Mouse (Mus musculus) heart, postnatal 0 days (tissue): Measurements from ENCODE around the gene Ghr. TPM values are rescaled to one million over a fixed set of nuclear protein-coding genes. Genes with fewer than 3 reads are reported as not detected.

Source experiments
- ATAC-seq: fragments of 200-750 bp; cut with Nextera tagmentation; 2 replicates; pipeline ENCODE4 v1.8.0; 2017; ENCODE audit warnings: low read depth, moderate number of reproducible peaks, moderate library complexity; ENCODE audit not compliant: insufficient read depth
- DNase-seq: peaks from one replicate; pipeline ENCODE4 v3.0.0-alpha.2; 2016; ENCODE audit warnings: low spot score
- H3K27ac ChIP-seq: fragments of 300-500 bp; sonication (generic); 2 replicates; pipeline ENCODE4 v1.5.1; 2014; ENCODE audit warnings: low read depth, mild to moderate bottlenecking
- H3K27me3 ChIP-seq: fragments of 300-500 bp; sonication (generic); 2 replicates; pipeline ENCODE4 v1.6.1; 2014; ENCODE audit warnings: low read length, mixed read lengths; ENCODE audit not compliant: control insufficient read depth, insufficient read depth
- H3K36me3 ChIP-seq: fragments of 300-500 bp; sonication (generic); replicated peaks from 2 replicates; pipeline ENCODE4 v1.6.1; 2014; ENCODE audit warnings: low read length, mixed read lengths; ENCODE audit not compliant: control insufficient read depth, insufficient read depth
- H3K4me1 ChIP-seq: fragments of 300-500 bp; sonication (generic); 2 replicates; pipeline ENCODE4 v1.6.1; 2014; ENCODE audit warnings: antibody characterized with exemption; ENCODE audit not compliant: control insufficient read depth, insufficient read depth
- H3K4me2 ChIP-seq: fragments of 300-500 bp; sonication (generic); 2 replicates; pipeline ENCODE4 v1.6.1; 2014; ENCODE audit warnings: low read depth, mild to moderate bottlenecking, low read length, moderate library complexity
- H3K4me3 ChIP-seq: fragments of 300-500 bp; sonication (generic); 2 replicates; pipeline ENCODE4 v1.5.1; 2014; ENCODE audit warnings: low read depth, low read length
- H3K9ac ChIP-seq: fragments of 300-500 bp; sonication (generic); replicated peaks from 2 replicates; pipeline ENCODE4 v1.6.1; 2014; ENCODE audit warnings: low read depth, low read length, mixed read lengths
- H3K9me3 ChIP-seq: fragments of 300-500 bp; sonication (generic); replicated peaks from 2 replicates; pipeline ENCODE4 v1.6.1; 2016; ENCODE audit warnings: low read length; ENCODE audit not compliant: control insufficient read depth
- CTCF ChIP-seq: IDR thresholded peaks from 2 replicates; pipeline ENCODE4 v1.5.1; 2016; ENCODE audit warnings: antibody characterized with exemption, control low read depth, low read depth
- EP300 ChIP-seq: IDR thresholded peaks from 2 replicates; pipeline ENCODE4 v1.6.1; 2016; ENCODE audit warnings: antibody characterized with exemption, low read depth
- WGBS: fragments of 180-500 bp; shearing (Covaris S2); extraction: QIAGEN DNeasy Blood & Tissue Kit; methylation state at CpG from one replicate; pipeline ENCODE4 v1.1.7; 2014; 5-methylcytosine and 5-hydroxymethylcytosine counted together
- polyA plus RNA-seq: library from polyadenylated mRNA; unstranded; fragments of >200 nt; fragmentation: Nextera tagmentation; extraction: Ambion mirVana; gene quantifications from 2 replicates; pipeline ENCODE4 v1.2.1, GENCODE M21; 2015
- total RNA-seq: library from RNA; depleted of rRNA; stranded (reverse); fragments of >200 nt; gene quantifications from 2 replicates; pipeline ENCODE4 v1.2.3, GENCODE M21; 2014; ENCODE audit warnings: low replicate concordance

Ghr gene
- total and polyA plus RNA-seq, 2 experiments from 2014 or later, result 45.1 to 67.5 TPM

- H3K27me3 ChIP-seq, result no peaks in the 10 kb centered on the region
- no peak overlapping the region for H3K9ac ChIP-seq
- no peaks in the 10 kb centered on the region for H3K9me3 ChIP-seq
- no peak for ATAC-seq
- TF ChIP-seq EP300 (no peak), CTCF (no peak)
- H3K4me1 ChIP-seq, result no peaks in the 10 kb centered on the region
- no peak overlapping the region for H3K4me2 ChIP-seq
- WGBS, result 56% methylated on average over 7 of the region's 7 CpGs
- peak; percentile 46 for DNase-seq
- H3K4me3 ChIP-seq, result no peak overlapping the region
- no peaks in the 10 kb centered on the region; the same call in 1 of the 2 replicates for H3K36me3 ChIP-seq
- H3K27ac ChIP-seq, result 0 out of 2 replicates have a peak overlapping the region, but pooled peaks have one; percentile 12
Measured at GRCm38 (mm10) chr15:3563929-3564516, 19.3 kb downstream of the Ghr start.

- WGBS, result 89% methylated on average over 1 of the region's 1 CpGs
- Histone ChIP-seq H3K27ac (no peak overlapping the region), H3K27me3 (no peaks in the 10 kb centered on the region), H3K4me3 (no peak overlapping the region), H3K9ac (no peak overlapping the region), H3K36me3 (peaks cover 4% of the 10 kb centered on the region; the same call in 1 of the 2 replicates), H3K9me3 (no peaks in the 10 kb centered on the region), H3K4me1 (no peaks in the 10 kb centered on the region), H3K4me2 (no peak overlapping the region)
- DNase-seq (no peak), ATAC-seq (no peak)
- TF ChIP-seq EP300, result no peak
- no peak for TF ChIP-seq CTCF
Measured at GRCm38 (mm10) chr15:3563473-3563872, 19.8 kb downstream of the Ghr start.

GRCm38 (mm10) chr15:3558524-3558923 lies 24.8 kb downstream of the Ghr start:
- 59% methylated on average over 3 of the region's 3 CpGs for WGBS
- H3K4me2 ChIP-seq, result no peak overlapping the region
- no peaks in the 10 kb centered on the region for H3K27me3 ChIP-seq
- H3K36me3 ChIP-seq, result peaks cover 4% of the 10 kb centered on the region; the same call in 1 of the 2 replicates
- DNase-seq (no peak), ATAC-seq (no peak)
- no peak overlapping the region for H3K9ac ChIP-seq
- H3K27ac ChIP-seq, result no peak overlapping the region
- H3K4me3 ChIP-seq, result no peak overlapping the region
- no peaks in the 10 kb centered on the region for H3K4me1 ChIP-seq
- no peaks in the 10 kb centered on the region for H3K9me3 ChIP-seq
- TF ChIP-seq CTCF (no peak), EP300 (no peak)

GRCm38 (mm10) chr15:3544289-3544688 lies 39.0 kb downstream of the Ghr start:
- no peak overlapping the region for H3K4me3 ChIP-seq
- no peak overlapping the region for H3K27ac ChIP-seq
- H3K9me3 ChIP-seq, result no peaks in the 10 kb centered on the region
- no peaks in the 10 kb centered on the region for H3K4me1 ChIP-seq
- H3K36me3 ChIP-seq, result 0 out of 2 replicates have a peak, but pooled peaks cover 6% of the 10 kb centered on the region
- 77% methylated on average over 2 of the region's 2 CpGs for WGBS
- H3K27me3 ChIP-seq, result no peaks in the 10 kb centered on the region
- ATAC-seq (no peak), DNase-seq (no peak)
- no peak overlapping the region for H3K9ac ChIP-seq
- TF ChIP-seq CTCF, result no peak
- no peak for TF ChIP-seq EP300
- H3K4me2 ChIP-seq, result no peak overlapping the region

- ATAC-seq (no peak), DNase-seq (no peak)
- Histone ChIP-seq H3K4me2 (no peak overlapping the region), H3K9ac (no peak overlapping the region), H3K4me3 (no peak overlapping the region), H3K27ac (0 out of 2 replicates have a peak overlapping the region, but pooled peaks have one; percentile 20), H3K9me3 (no peaks in the 10 kb centered on the region), H3K27me3 (no peaks in the 10 kb centered on the region), H3K4me1 (no peaks in the 10 kb centered on the region), H3K36me3 (no peaks in the 10 kb centered on the region)
- 70% methylated on average over 3 of the region's 3 CpGs for whole genome bisulfite sequencing
- no peak for TF ChIP-seq EP300
- TF ChIP-seq CTCF, result no peak
Measured at GRCm38 (mm10) chr15:3536309-3536900, 46.9 kb downstream of the Ghr start.

GRCm38 (mm10) chr15:3514027-3514426 lies 69.3 kb downstream of the Ghr start:
- Histone ChIP-seq H3K9me3 (no peaks in the 10 kb centered on the region), H3K27me3 (no peaks in the 10 kb centered on the region), H3K36me3 (0 out of 2 replicates have a peak, but pooled peaks cover 6% of the 10 kb centered on the region), H3K27ac (no peak overlapping the region), H3K9ac (no peak overlapping the region), H3K4me1 (peaks cover 25% of the 10 kb centered on the region), H3K4me2 (no peak overlapping the region), H3K4me3 (no peak overlapping the region)
- TF ChIP-seq EP300, result no peak
- 86% methylated on average over 1 of the region's 1 CpGs for WGBS
- DNase-seq (no peak), ATAC-seq (no peak)
